Mouse (Mus musculus): ENCODE measurements around the gene Arv1. TPM values are rescaled to one million over a fixed set of nuclear protein-coding genes. Genes with fewer than 3 reads are reported as not detected.

Arv1 gene
- 13.3 TPM in 2 replicates for polyA plus RNA-seq (2016; fragmentation: Nextera tagmentation; extraction: Ambion mirVana)

DNA sequence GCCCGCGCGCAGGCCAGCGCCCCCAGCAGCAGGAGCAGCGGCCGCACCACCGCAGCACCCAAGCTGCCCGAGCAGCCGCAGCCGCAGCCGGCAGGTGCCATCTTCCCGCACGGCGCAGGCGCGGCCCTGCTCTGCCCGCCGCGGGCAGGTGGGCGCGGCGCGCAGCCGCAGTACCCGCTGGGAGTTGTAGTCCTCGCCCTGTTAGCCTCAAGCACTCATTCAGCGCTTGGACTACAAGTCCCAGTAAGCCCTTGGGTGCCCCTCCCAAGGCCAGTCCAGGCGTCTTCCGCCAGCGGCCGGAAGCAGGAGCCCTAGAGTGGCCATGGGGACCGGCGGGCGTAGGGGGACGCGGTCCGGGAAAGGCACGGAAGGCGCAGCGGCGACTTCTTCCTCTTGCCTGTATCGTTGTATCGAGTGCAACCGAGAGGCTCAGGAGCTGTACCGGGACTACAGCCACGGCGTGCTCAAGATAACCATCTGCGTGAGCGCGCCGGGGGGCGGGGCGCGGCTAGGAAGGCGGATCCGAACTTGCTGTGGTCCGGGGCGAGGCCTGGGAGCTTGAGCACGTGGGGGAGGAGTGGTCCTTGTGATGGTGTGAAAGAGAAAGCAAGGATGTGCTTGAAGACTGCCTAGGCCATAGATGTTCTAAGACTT lies at the start of gene Arv1, which contains the start of gene Ttc13:
Gene Arv1 (plus strand): TSS at position 278 of the 654 bp plus-strand sequence.
Gene Ttc13 (minus strand): TSS at position 122 of the 654 bp plus-strand sequence.
- H3K27ac ChIP-seq: peak within 1 kb of the TSS; percentile 75
- H3K4me1 ChIP-seq: peaks cover 28% of the 10 kb centered on the region
- under 1% methylated on average over 59 of the region's 59 CpGs for WGBS (ENCODE audit: insufficient replicate concordance)
- ATAC-seq: peak; percentile 100
- H3K27me3 ChIP-seq (replicated peaks): no peaks in the 10 kb centered on the region
- H3K4me2 ChIP-seq: peak within 1 kb of the TSS; percentile 95
- H3K36me3 ChIP-seq: peaks cover 19% of the 10 kb centered on the region
- peak within 1 kb of the TSS; percentile 99 for H3K4me3 ChIP-seq
- H3K9ac ChIP-seq: peak within 1 kb of the TSS; percentile 94
- H3K9me3 ChIP-seq (replicated peaks): no peaks in the 10 kb centered on the region

- H3K36me3 ChIP-seq: peaks cover 64% of the 10 kb centered on the region
Measured at GRCm38 (mm10) chr8:124672345-124672744, 49.6 kb upstream of the Arv1 start.

GRCm38 (mm10) chr8:124676661-124677060 lies 45.3 kb upstream of the Arv1 start:
- 82% methylated on average over 4 of the region's 4 CpGs for WGBS (ENCODE audit: insufficient replicate concordance)
- H3K27ac ChIP-seq: no peak overlapping the region
- no peak overlapping the region for H3K4me2 ChIP-seq
- peaks cover 87% of the 10 kb centered on the region for H3K36me3 ChIP-seq
- H3K27me3 ChIP-seq (replicated peaks): no peaks in the 10 kb centered on the region
- no peaks in the 10 kb centered on the region for H3K9me3 ChIP-seq (replicated peaks)
- no peak overlapping the region for H3K4me3 ChIP-seq
- H3K4me1 ChIP-seq: no peaks in the 10 kb centered on the region
- ATAC-seq: no peak
- H3K9ac ChIP-seq: no peak overlapping the region

More at GRCm38 (mm10) chr8:124672345-124672744, 49.6 kb upstream of the Arv1 start:
- H3K4me3 ChIP-seq: no peak overlapping the region
- no peaks in the 10 kb centered on the region for H3K27me3 ChIP-seq (replicated peaks)
- 80% methylated on average over 2 of the region's 2 CpGs for WGBS (ENCODE audit: insufficient replicate concordance)
- no peaks in the 10 kb centered on the region for H3K4me1 ChIP-seq
- no peak overlapping the region for H3K4me2 ChIP-seq
- H3K9me3 ChIP-seq (replicated peaks): no peaks in the 10 kb centered on the region
- no peak overlapping the region for H3K9ac ChIP-seq
- ATAC-seq: no peak
- H3K27ac ChIP-seq: no peak overlapping the region

- Histone ChIP-seq H3K4me2 (no peak overlapping the region), H3K27ac (no peak overlapping the region), H3K9me3 (replicated peaks) (no peaks in the 10 kb centered on the region), H3K27me3 (replicated peaks) (no peaks in the 10 kb centered on the region), H3K9ac (no peak overlapping the region), H3K4me3 (no peak overlapping the region), H3K36me3 (peaks cover 90% of the 10 kb centered on the region), H3K4me1 (no peaks in the 10 kb centered on the region)
- 83% methylated on average over 7 of the region's 7 CpGs for WGBS (ENCODE audit: insufficient replicate concordance)
- ATAC-seq: no peak
Measured at GRCm38 (mm10) chr8:124677078-124677477, 44.9 kb upstream of the Arv1 start.

GRCm38 (mm10) chr8:124677486-124677885 lies 44.5 kb upstream of the Arv1 start:
- Histone ChIP-seq H3K4me2 (no peak overlapping the region), H3K27ac (no peak overlapping the region), H3K9me3 (replicated peaks) (no peaks in the 10 kb centered on the region), H3K27me3 (replicated peaks) (no peaks in the 10 kb centered on the region), H3K36me3 (peaks cover 90% of the 10 kb centered on the region), H3K9ac (no peak overlapping the region), H3K4me1 (no peaks in the 10 kb centered on the region), H3K4me3 (no peak overlapping the region)
- ATAC-seq: no peak
- 62% methylated on average over 12 of the region's 12 CpGs for WGBS (ENCODE audit: insufficient replicate concordance)

- WGBS (ENCODE audit: insufficient replicate concordance): 88% methylated on average over 13 of the region's 13 CpGs
- peaks cover 91% of the 10 kb centered on the region for H3K36me3 ChIP-seq
- no peaks in the 10 kb centered on the region for H3K27me3 ChIP-seq (replicated peaks)
- no peak for ATAC-seq
- no peaks in the 10 kb centered on the region for H3K9me3 ChIP-seq (replicated peaks)
- no peak overlapping the region for H3K4me3 ChIP-seq
- no peak overlapping the region for H3K27ac ChIP-seq
- no peak overlapping the region for H3K4me2 ChIP-seq
- H3K9ac ChIP-seq: no peak overlapping the region
- H3K4me1 ChIP-seq: no peaks in the 10 kb centered on the region
Measured at GRCm38 (mm10) chr8:124678246-124678645, 43.7 kb upstream of the Arv1 start.

- Histone ChIP-seq H3K4me1 (no peaks in the 10 kb centered on the region), H3K27ac (no peak overlapping the region), H3K36me3 (peaks cover 92% of the 10 kb centered on the region), H3K4me3 (no peak overlapping the region), H3K9me3 (replicated peaks) (no peaks in the 10 kb centered on the region), H3K9ac (no peak overlapping the region), H3K27me3 (replicated peaks) (no peaks in the 10 kb centered on the region), H3K4me2 (no peak overlapping the region)
- ATAC-seq: no peak
- 81% methylated on average over 10 of the region's 10 CpGs for WGBS (ENCODE audit: insufficient replicate concordance)
Measured at GRCm38 (mm10) chr8:124681077-124681791, 40.7 kb upstream of the Arv1 start.

DNA sequence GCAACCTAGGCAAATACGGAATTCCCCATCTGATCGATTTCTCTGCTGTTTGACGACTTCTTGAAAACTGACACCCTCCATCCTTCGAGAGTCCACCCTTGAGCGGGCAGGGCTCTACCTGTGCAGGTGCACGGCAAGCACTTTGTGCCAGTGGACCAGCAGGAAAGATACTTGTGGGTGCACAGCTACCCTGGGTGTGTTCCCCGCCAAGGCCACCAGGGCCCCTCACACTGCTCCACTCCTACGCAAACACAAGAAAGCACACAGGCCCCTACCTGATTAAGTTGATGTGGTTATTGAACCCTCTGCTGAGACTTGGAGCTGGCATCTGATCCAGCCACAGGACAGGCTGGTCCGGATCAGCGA lies 40.2 kb upstream of the Arv1 start:
- H3K9ac ChIP-seq: no peak overlapping the region
- no peak overlapping the region for H3K4me2 ChIP-seq
- 85% methylated on average over 10 of the region's 10 CpGs for WGBS (ENCODE audit: insufficient replicate concordance)
- H3K36me3 ChIP-seq: peaks cover 92% of the 10 kb centered on the region
- no peak overlapping the region for H3K27ac ChIP-seq
- no peaks in the 10 kb centered on the region for H3K4me1 ChIP-seq
- ATAC-seq: no peak
- no peaks in the 10 kb centered on the region for H3K27me3 ChIP-seq (replicated peaks)
- H3K4me3 ChIP-seq: no peak overlapping the region
- no peaks in the 10 kb centered on the region for H3K9me3 ChIP-seq (replicated peaks)

DNA sequence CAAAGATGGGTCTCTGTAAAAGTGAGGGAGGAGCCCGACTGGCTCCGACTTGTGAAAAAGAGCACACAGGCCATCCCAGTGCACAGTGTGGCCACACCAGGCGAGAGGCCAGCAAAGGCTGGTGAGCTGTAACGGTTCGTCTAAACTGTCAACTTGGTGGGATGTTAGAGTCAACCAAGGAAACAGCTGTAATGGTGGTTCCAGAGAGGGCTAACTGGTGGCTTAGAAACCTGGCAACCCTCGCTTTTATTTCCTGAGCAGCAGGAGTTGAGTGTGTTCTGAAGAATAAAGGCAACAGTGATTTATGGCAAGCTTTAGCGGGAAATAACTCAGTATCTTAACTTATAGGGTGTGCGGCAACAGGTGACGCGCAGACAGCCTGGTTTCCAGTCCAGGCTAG lies 39.7 kb upstream of the Arv1 start:
- Histone ChIP-seq H3K36me3 (peaks cover 90% of the 10 kb centered on the region), H3K27ac (no peak overlapping the region), H3K9me3 (replicated peaks) (no peaks in the 10 kb centered on the region), H3K27me3 (replicated peaks) (no peaks in the 10 kb centered on the region), H3K4me2 (no peak overlapping the region), H3K4me3 (no peak overlapping the region), H3K4me1 (no peaks in the 10 kb centered on the region), H3K9ac (no peak overlapping the region)
- 84% methylated on average over 10 of the region's 10 CpGs for WGBS (ENCODE audit: insufficient replicate concordance)
- ATAC-seq: no peak

- H3K27me3 ChIP-seq (replicated peaks): no peaks in the 10 kb centered on the region
- no peaks in the 10 kb centered on the region for H3K4me1 ChIP-seq
- H3K9ac ChIP-seq: no peak overlapping the region
- WGBS (ENCODE audit: insufficient replicate concordance): 85% methylated on average over 13 of the region's 13 CpGs
- no peak overlapping the region for H3K27ac ChIP-seq
- H3K36me3 ChIP-seq: peaks cover 66% of the 10 kb centered on the region
- ATAC-seq: no peak
- no peak overlapping the region for H3K4me3 ChIP-seq
- H3K9me3 ChIP-seq (replicated peaks): no peaks in the 10 kb centered on the region
- no peak overlapping the region for H3K4me2 ChIP-seq
Measured at GRCm38 (mm10) chr8:124688899-124689298, 33.0 kb upstream of the Arv1 start.

DNA sequence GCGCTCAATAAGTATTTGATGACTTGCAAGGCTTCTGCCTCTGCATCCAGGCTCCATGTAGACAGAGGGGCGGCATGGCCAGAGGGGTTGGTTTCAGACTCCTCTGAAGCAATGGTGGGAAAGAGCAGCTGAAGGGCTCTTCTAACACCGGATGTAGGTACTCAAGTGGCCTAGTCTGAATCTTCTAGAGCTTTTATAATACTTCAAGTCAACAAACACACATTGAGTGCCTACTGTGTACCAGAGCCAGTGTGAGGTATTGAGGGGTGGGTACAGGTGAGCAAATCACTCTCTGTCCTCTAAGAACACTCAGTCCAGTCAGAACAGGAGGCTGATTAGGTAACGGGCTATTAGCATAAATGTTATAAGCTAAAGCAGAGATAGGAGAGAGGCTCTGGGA lies 30.2 kb upstream of the Arv1 start:
- Histone ChIP-seq H3K27ac (no peak overlapping the region), H3K9me3 (replicated peaks) (no peaks in the 10 kb centered on the region), H3K36me3 (peaks cover 63% of the 10 kb centered on the region), H3K4me2 (no peak overlapping the region), H3K27me3 (replicated peaks) (no peaks in the 10 kb centered on the region), H3K4me1 (no peaks in the 10 kb centered on the region), H3K4me3 (no peak overlapping the region), H3K9ac (no peak overlapping the region)
- 83% methylated on average over 4 of the region's 4 CpGs for WGBS (ENCODE audit: insufficient replicate concordance)
- no peak for ATAC-seq

GRCm38 (mm10) chr8:124695424-124696100 lies 26.4 kb upstream of the Arv1 start:
- Histone ChIP-seq H3K4me3 (no peak overlapping the region), H3K36me3 (peaks cover 81% of the 10 kb centered on the region), H3K4me1 (no peaks in the 10 kb centered on the region), H3K9ac (no peak overlapping the region), H3K9me3 (replicated peaks) (no peaks in the 10 kb centered on the region), H3K27me3 (replicated peaks) (no peaks in the 10 kb centered on the region), H3K4me2 (no peak overlapping the region), H3K27ac (no peak overlapping the region)
- ATAC-seq: no peak
- WGBS (ENCODE audit: insufficient replicate concordance): 86% methylated on average over 22 of the region's 22 CpGs
